Mouse (Mus musculus) gastrocnemius, adult 2 months (tissue): Measurements from ENCODE around the gene Gstt3. TPM values are rescaled to one million over a fixed set of nuclear protein-coding genes. Genes with fewer than 3 reads are reported as not detected.
"Not testable (repeated sequence)": the region's sequence is repeated elsewhere in the genome, so short reads cannot be mapped to it uniquely, and the experiment has no call there.

Experiments
- DNase-seq: peaks from one replicate; pipeline ENCODE4 v3.0.0; 2022
- H3K27ac ChIP-seq: fragments of 200-600 bp; 2 replicates; pipeline ENCODE4 v1.8.1; 2022; ENCODE audit warnings: mild to moderate bottlenecking
- H3K4me3 ChIP-seq: fragments of 200-600 bp; 2 replicates; pipeline ENCODE4 v1.8.1; 2022; ENCODE audit warnings: mild to moderate bottlenecking, moderate library complexity
- CTCF ChIP-seq: fragments of 200-600 bp; IDR thresholded peaks from 2 replicates; pipeline ENCODE4 v1.8.1; 2022; ENCODE audit warnings: antibody characterized with exemption, mild to moderate bottlenecking, moderate library complexity
- intact Hi-C: fragments of 180-260 bp; cut with DNase I; formaldehyde crosslinking; loops from one replicate; pipeline ENCODE4 v1.15.1; 2025
- total RNA-seq, 2 experiments: library from RNA; stranded (reverse); gene quantifications; 2 replicates each; pipeline ENCODE4 v1.2.3; 2021

The Gstt3 gene
- total RNA-seq, 2 experiments from 2014 or later, result 2.6 to 3.2 TPM

DNA sequence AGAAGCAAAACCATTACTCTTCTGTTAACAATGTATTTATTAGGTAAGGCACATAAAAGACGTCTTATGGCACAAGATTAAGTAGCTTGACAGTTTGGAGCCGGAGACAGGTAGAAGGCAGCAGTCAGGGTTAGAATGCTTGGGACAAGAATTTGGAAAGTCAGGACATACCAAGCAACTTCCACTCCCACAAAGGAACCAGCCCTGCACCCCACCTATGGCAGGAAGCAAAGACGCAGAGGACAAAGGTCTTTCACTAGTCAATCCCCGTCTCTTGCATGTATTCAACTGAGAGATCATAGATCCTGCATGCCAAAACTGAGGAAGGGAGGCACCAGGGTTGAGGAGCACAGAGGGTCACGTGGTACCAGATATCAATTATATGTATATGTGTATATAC, 7.1 kb downstream of the Gstt3 start:
- no peak overlapping the region for H3K4me3 ChIP-seq
- no peak for DNase-seq
- intact Hi-C loops, result no loop called here
- peak overlapping the region; percentile 92; the same call in 1 of the 2 replicates for H3K27ac ChIP-seq
- TF ChIP-seq CTCF, result no peak

DNA sequence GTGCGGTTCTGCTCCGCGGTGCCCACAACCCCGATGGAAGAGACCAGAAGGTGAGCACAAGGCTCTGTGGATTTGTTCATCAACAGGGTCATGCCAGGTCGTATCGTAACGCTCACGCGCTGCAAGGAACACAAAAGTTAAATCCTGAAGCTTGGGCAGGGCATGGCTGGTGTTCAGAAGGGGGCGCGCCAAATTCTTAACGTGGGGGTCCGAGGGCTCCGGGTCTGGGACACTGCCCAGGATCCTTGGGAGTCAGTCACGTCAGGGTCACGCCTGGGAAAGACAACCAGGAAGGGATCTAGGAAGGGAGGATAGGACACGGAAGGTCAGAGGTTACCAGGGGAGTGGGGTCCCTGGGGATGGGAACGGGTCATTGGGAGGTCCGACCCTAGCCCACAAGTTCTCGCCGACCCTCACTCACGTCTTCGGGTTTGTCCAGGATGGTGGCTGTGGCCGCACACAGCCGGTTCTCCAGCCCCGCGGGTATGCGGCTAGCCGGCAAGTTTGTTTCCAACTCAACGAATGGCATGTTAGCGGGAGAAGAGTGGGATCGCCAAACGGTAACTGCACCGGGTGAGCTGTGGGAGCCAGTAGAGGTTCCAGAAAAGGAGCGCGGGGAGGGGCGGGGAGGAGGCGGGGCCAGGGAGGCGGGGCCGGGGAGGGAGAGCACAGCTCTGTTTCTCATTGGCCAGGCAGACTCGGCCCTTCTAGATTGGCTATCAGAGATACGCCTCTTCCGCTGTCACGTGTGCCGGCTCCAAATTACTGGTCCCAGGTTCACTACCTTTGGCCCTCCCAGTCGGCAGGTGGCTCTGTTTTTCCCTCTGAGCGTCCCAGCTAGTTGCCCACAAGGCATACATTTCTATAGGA, 8.2 kb downstream of the Gstt3 start, which contains the start of gene Ddt:
Ddt (minus strand) TSS at position 620 of the 870 bp plus-strand sequence.
- Histone ChIP-seq H3K27ac (peak within 1 kb of the TSS; percentile 92), H3K4me3 (peak within 1 kb of the TSS; percentile 90)
- intact Hi-C loops, result loop anchor here (2.0 kb wide), 1 partner anchor 60 kb away; no protein-coding TSS in a partner anchor
- TF ChIP-seq CTCF, result peak; percentile 50
- peak; percentile 93 for DNase-seq

DNA sequence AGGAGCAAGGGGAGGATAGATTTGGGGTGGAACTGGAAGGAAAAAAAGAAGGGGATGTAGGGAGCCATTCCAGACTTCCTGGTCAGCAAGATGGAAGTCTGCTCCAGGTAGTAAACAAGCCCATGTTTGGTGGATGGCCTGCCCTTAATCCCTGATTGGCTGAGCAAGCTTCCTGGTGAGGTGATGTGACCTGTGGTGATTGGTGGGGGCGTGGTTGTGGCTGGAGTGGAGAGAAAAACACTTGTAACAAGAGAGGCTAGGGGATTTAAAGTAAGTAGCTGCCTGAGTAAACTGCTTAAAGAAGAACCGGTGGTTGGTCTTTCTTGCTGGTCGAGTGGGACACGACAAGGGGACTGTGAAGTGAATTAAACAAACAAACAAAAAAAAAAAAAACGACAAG, 13.5 kb downstream of the Gstt3 start:
- DNase-seq, intact Hi-C loops, H3K4me3 ChIP-seq, H3K27ac ChIP-seq: not testable (repeated sequence)

DNA sequence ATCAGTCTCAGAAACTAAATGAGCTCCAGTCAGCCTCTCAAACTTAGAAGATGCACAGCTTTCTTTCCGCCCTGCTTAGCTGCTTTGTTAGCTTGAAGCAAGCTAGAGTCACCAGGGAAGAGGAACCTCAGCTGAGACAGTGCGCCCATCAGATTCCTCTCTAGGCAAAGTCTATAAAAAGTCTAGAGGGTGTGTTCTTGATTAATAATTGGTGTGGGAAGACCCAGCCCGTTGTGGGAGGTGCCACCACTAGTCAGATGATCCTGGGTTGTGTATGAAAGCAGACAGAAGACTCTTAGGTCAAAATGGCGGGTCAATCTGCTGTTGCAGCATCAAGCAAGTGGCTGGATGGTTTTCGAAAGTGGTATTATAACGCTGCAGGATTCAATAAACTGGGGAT, 14.4 kb downstream of the Gstt3 start:
- no peak for DNase-seq
- intact Hi-C loops, result no loop called here
- Histone ChIP-seq H3K4me3 (no peak overlapping the region), H3K27ac (no peak overlapping the region)
- TF ChIP-seq CTCF, result no peak

DNA sequence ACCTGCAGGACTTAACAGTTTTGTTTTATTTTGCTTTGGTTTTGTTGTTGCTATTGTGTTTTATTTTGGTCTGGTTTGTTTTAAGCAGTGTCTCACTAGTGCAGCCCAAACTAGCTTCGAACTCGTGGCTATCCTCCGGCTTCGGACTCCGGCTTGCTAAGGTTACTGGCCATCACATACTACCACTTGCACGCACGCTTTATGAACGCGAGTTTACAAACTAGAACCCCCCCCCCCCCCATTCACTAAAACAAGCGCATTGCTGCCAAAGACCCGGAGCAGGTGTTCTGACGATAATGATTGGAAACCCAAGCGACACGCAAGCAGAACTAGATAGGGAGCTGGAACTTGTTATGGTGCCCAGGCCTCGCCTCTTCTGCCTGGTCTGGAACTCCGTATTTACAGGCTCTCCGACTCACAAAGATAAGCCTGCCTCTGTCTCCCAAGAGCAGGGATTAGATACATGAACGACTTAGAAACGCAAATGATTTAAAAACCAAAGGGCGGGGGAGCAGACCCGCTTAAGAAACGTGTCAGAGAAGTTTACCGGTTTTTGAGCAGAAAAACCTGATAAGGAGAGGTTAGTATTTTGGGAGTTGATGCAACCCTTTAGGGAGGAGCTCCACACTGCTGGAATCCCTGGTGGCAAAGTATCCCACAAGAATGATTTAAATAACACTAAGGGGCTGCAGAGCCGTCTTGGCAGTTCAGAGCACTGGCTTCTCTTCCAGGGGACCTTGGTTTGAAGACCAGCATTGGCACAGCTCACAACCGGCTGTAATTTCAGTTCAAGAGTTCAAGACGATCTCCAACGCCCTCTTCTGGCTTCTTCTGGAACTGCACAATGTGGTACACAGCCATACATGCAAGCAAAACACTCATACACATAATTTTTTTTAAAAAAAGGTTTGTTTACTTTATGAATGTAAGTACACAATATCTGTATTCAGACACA, 16.4 kb downstream of the Gstt3 start:
- peak; percentile 83 for TF ChIP-seq CTCF
- H3K27ac ChIP-seq, result peak overlapping the region; percentile 90
- DNase-seq, result peak; percentile 72
- H3K4me3 ChIP-seq, result peak overlapping the region; percentile 80
- intact Hi-C loops, result loop anchor here (1.0 to 5.0 kb wide), 3 partner anchors 20 to 188 kb away; partner anchors contain the start of gene Gm5134

DNA sequence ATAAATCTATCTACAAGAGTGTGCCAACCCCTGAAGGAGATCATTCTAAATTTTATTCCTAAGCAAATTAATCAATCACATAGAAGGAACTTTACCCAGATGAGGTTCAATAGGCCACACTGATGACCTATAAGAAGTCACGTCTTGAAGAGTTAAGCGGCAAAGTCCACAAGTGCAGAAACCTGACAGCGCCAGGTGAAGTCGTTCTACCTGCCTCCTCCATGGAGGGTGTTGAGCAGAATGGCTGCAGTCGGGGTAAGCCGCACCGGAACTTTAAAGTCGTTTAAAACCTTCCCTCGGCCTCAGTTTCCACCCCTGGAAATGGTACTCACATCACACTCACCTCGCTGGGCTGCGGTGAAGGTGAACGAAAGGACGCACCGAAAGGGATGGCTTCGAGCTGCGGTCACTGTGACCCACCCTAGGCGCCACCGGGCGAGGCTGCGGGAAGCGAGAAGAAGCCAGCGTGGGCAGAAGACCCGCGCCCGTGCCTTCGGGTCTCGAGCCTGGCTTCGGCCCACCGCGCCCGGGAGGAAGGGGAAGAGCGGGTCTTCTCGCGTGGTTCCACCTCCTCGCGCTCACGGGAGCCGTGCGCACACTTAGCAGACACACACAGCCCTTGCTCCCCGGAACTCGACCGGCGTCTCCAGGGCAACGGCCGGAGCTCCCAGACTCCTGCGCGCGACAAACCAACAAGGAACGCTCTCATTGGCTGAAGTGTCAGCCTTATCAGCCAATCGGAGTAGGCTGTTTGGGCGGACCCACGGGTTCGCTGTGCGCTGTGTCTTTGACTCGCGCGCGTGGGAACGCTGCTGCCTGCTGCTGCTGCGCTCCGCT, 17.3 kb downstream of the Gstt3 start, which contains the start of gene Cabin1:
Cabin1 (minus strand) TSS at position 660 of the 837 bp plus-strand sequence.
- H3K27ac ChIP-seq, result peak within 1 kb of the TSS; percentile 90
- H3K4me3 ChIP-seq, result peak within 1 kb of the TSS; percentile 80
- intact Hi-C loops, result loop anchor here (2.0 to 5.0 kb wide), 2 partner anchors 19 to 188 kb away; partner anchors contain the start of gene Gm5134

DNA sequence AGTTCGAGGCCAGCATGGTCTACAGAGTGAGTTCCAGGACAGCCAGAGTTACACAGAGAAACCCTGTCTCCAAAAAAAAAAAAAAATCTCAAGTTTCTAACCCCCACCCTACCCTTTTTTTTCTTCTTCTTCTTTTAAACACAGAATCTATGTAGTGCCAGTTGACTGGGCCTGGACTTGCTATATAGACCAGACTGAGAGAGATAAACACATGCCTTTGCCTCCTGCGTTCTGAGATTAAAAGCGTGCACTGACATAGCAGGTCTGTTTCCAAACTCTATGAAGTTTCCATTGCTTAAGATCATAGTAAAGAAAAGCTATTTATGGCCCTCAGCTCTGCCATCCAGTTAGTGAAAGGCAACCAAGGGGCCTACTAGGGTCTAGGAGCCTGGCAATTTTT, 18.8 kb downstream of the Gstt3 start:
- Histone ChIP-seq H3K4me3 (no peak overlapping the region), H3K27ac (no peak overlapping the region)
- intact Hi-C loops, result loop anchor here (5.0 kb wide), 1 partner anchor 190 kb away; the partner anchor contains the start of gene Gm5134
- TF ChIP-seq CTCF, result no peak
- DNase-seq, result no peak

More for the DNA sequence above, 17.3 kb downstream of the Gstt3 start, which contains the start of gene Cabin1:
- DNase-seq, result peak; percentile 98
- TF ChIP-seq CTCF, result no peak

DNA sequence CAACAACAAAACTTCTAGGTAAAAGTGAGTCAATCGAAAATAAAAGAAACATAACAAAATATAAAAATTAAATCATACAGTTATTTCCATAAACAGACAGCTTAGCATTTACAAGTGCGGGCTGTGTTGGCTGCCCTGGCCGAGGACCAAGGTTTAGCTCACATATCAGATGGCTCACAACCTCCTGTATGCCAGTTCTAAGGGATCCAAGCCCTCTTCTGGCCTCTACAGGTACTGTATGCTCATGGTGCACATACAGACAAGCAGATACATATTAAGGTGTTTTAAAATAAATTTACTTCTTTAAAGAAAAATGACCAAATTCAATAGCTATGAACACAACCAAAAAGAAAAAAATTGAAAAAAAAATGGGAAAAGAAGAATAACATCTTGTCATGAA, 20.9 kb downstream of the Gstt3 start:
- H3K4me3 ChIP-seq, result no peak overlapping the region
- TF ChIP-seq CTCF, result peak; percentile 11; the same call in 1 of the 2 replicates
- no peak overlapping the region for H3K27ac ChIP-seq
- intact Hi-C loops, result loop anchor here (5.0 kb wide), 1 partner anchor 192 kb away; the partner anchor contains the start of gene Gm5134
- DNase-seq, result no peak

DNA sequence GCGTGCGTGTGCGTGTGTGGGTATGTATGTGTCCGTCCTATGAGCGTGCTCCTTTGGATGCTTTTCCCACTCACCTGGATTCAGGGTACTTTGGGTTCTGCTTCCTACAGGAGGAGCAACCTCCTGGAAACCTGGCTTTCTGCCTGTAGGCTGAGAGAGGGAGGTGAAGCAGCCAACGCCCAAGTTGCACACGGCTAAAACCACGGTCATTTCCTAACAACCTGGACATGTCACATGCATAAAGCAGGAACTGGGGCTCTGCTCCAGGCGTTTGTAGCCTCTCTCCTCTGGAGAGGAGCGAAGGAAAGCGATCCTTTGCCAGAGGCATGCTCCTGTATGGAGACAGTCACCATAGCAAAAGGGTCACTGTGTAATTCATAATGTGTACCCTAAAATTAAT, 24.5 kb downstream of the Gstt3 start:
- no peak overlapping the region for H3K4me3 ChIP-seq
- no peak for TF ChIP-seq CTCF
- intact Hi-C loops, result no loop called here
- DNase-seq, result no peak
- H3K27ac ChIP-seq, result no peak overlapping the region

DNA sequence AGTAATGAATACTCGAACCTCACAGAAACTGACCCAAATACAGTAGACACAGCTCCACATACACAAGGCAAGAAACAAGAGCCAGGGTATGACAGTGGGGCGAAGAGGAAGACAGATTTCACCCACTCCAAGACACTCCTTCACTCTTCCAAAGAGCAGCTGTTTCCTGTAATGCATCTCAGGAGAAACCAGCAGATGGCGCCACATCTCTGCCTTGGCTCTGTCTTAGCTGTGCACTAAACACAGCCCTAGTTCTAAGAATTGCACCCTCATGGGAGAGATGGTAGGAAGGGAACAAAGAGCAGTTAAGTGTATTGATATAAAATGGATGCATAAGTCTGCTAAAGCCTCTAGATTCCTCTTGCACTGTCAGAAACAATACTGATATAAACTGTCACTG, 37.2 kb downstream of the Gstt3 start:
- intact Hi-C loops, result loop anchor here (1.0 to 5.0 kb wide), 3 partner anchors 21 to 208 kb away; partner anchors contain the start of genes Cabin1 and Gm5134
- no peak overlapping the region for H3K4me3 ChIP-seq
- DNase-seq, result peak; percentile 85
- H3K27ac ChIP-seq, result no peak overlapping the region
- peak; percentile 99; the same call in 1 of the 2 replicates for TF ChIP-seq CTCF

DNA sequence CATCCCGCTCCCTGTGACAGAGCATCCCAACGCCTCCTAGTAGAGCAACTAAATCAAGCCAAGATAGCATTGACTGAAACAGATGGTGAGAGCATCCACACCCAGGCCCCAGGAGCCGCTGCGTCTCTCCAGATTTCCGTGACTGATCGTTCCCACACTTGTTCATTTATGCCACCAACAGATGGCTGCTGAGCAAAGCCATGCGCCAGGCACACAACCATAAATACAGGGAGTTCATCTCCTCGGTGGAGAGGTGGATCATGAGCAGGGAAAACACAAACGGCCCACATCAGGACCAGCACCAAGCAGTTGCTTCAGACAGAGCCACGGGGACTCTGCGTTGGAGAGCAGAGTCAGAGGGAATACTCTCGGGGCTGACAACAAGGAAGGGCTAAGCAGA, 37.8 kb downstream of the Gstt3 start:
- H3K4me3 ChIP-seq, result no peak overlapping the region
- intact Hi-C loops, result loop anchor here (5.0 kb wide), 1 partner anchor 209 kb away; the partner anchor contains the start of gene Gm5134
- no peak overlapping the region for H3K27ac ChIP-seq
- no peak for DNase-seq
- no peak for TF ChIP-seq CTCF
